Mouse (Mus musculus): ENCODE data around the gene Klk8. TPM values are rescaled to one million over a fixed set of nuclear protein-coding genes. Genes with fewer than 3 reads are reported as not detected.

Klk8 gene
- total RNA-seq (2023): 1 to 10 TPM; 4.9 to 5.3 TPM

GRCm38 (mm10) chr7:43797333-43797769, at the start of gene Klk8:
Klk8 (plus strand) TSS chr7:43797577.

DNA sequence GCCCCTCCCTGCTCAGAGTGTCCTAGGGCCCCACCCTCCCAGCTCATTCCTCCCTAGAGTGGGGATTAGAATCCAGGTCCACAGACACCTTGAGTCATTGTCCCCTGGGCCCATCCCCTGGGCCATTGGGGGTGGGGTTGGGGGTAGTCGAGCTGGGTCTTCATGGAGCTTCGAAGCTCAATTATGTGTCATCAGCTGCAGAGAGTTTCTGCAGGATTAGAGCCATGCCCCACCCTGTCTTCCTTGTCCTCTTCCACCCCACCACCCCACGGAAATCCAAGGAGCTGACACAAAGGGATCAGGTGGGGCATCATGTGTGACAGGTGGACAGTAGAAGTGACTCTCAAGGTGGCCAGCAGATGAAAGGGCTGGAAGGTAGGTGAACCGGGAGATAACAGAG, 28.8 kb upstream of the Klk8 start, which contains the start of gene Klk12:
TSS of gene Klk12 (plus strand) at position 301 of the 400 bp plus-strand sequence.

DNA sequence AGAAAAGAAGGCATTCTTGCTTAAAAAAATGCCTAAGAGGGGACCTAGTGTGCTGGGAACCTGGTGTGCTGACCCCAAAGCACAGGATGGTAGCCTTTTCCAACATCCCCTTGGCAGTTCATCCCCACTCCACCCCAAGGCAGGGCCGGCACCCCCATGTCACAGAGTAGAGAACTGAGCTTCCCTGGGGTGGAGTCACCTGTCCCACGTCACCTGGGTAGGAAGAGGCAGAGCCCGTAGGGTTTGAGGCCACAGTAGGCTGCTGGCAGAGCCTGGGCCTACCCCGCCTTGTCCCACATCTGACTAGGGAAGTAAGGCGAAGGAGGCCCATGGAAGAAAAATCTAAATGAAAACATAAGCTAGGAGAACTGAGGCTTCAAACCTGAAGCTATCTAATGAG, 23.0 kb upstream of the Klk8 start, which contains the start of gene Klk11:
TSS of gene Klk11 (plus strand) at position 241 of the 400 bp plus-strand sequence.

DNA sequence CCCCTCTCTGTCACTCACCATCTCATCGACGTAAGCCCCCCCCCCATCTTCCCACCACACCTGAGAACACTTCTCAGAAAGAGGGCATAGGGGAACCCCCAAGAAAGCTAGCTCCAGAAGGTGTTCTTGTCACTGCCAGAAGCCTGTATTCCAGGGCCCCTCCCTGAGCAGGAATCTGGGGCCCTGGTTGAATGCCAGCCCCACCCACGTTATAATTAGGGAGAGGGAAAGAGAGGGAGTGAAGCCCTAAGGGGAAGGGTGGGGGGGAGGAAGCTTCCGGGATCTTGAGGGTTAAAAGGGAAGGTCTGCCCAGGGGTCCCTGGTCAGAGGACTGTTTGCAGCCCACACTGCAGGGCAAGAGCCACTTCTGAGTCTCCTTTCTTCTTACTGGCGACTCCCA, 16.6 kb upstream of the Klk8 start, which contains the start of gene Klk10:
TSS of gene Klk10 (plus strand) at position 290 of the 400 bp plus-strand sequence.

DNA sequence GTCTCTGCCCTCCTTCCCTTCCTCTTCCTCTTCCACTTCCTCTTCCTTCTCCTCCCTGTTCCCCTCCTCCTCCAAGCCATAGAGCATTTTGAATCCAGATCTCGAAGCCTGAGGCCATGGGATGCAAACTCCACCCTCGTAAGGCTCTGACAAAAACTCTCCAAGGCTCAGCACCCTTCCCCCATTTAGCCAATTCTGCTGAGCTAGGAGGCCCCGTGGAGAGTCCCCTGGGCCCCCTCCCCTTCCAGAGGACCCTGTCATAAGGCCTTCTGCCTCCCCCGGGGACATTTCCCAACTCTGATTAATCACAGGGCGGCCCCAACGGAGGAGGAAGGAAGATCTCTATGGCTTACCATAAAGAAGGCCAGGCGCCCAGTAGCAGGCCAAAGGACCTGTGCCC, 5.8 kb upstream of the Klk8 start, which contains the start of gene Klk9:
TSS of gene Klk9 (plus strand) at position 301 of the 400 bp plus-strand sequence.

GRCm38 (mm10) chr7:43810994-43811393, 13.6 kb downstream of the Klk8 start, which contains the start of gene Klk7:
Klk7 (plus strand) TSS chr7:43811294.

DNA sequence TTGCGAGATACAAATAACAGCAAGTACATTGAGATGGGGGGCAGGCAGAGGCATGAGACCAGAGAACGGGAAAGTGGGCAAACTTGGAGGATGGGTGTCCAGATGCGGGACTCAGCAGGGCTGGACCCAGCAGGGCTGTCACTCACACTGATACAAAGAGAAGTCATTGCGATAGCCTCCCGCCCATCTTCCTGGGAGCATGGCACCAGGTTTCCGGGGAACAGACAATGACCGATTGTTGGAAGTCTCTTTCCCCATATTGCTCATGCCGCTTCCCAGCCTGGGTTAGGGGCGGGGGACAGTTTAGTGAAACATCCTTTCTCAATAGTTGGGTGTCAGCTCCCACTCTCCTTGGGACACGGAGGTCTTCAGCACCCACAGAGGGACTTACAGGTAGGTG, 26.8 kb downstream of the Klk8 start, which contains the start of gene Klk6:
TSS of gene Klk6 (plus strand) at position 301 of the 400 bp plus-strand sequence.

DNA sequence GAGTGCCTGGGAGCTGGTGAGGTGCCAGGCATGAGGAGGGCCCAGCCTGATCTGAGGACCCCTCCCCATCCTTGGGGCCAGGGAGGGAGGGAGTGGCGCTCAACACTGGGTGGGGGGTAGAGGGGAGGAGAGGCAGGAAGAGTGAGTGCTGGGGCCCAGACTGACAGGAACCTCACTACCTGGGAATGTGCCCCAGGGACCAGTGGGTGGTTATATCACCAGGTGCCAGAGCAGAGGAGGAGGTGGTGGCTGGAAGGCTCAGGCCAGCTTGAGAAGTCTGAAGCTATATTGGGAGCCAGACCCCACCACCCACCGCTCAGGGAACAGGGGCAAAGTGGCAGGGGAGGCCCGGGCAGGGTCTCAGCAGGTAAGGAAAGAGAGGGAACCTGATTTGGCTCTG, 44.3 kb downstream of the Klk8 start, which contains the start of gene Klk5:
TSS of gene Klk5 (plus strand) at position 271 of the 400 bp plus-strand sequence.

Other genes starting within 250 kb of the Klk8 start
- 10 to 100 TPM; 10.2 to 11.0 TPM for gene Zfp658, start 235.3 kb upstream of the Klk8 start, total RNA-seq (2023)
- 10 to 100 TPM; 10.5 to 10.7 TPM for gene Zfp719, start 218.0 kb upstream of the Klk8 start, total RNA-seq (2023)
- 1 to 10 TPM in 1 of 2 experiments, not detected in 1; 1.2 TPM for gene Zfp819, start 190.4 kb upstream of the Klk8 start, total RNA-seq (2023)
- not detected for gene Ceacam18, start 162.9 kb upstream of the Klk8 start, total RNA-seq (2023)
- 100 to 1,000 TPM; 128 to 137 TPM for gene Siglece, start 137.4 kb upstream of the Klk8 start, total RNA-seq (2023)
- 1 to 10 TPM; 6.9 to 7.3 TPM for gene Ctu1, start 125.6 kb upstream of the Klk8 start, total RNA-seq (2023)
- not detected for gene Klk14, start 107.2 kb upstream of the Klk8 start, total RNA-seq (2023)
- not detected for gene Klk13, start 85.0 kb upstream of the Klk8 start, total RNA-seq (2023)
- not detected for gene Klk12, start 28.7 kb upstream of the Klk8 start, total RNA-seq (2023)
- gene Klk11, start 23.0 kb upstream of the Klk8 start, total RNA-seq (2023): not detected
- not detected for gene Klk10, start 16.5 kb upstream of the Klk8 start, total RNA-seq (2023)
- not detected for gene Klk9, start 5.7 kb upstream of the Klk8 start, total RNA-seq (2023)
- gene Klk7, start 13.7 kb downstream of the Klk8 start, total RNA-seq (2023): not detected
- not detected for gene Klk6, start 26.9 kb downstream of the Klk8 start, total RNA-seq (2023)
- gene Klk5, start 44.4 kb downstream of the Klk8 start, total RNA-seq (2023): not detected
- gene Klk4, start 83.6 kb downstream of the Klk8 start, total RNA-seq (2023): not detected
- gene Klk15, start 136.2 kb downstream of the Klk8 start, total RNA-seq (2023): not detected
- gene Klk1b8, start 153.1 kb downstream of the Klk8 start, total RNA-seq (2023): not detected
- gene Klk1b1, start 169.2 kb downstream of the Klk8 start, total RNA-seq (2023): not detected
- gene Klk1b9, start 178.5 kb downstream of the Klk8 start, total RNA-seq (2023): not detected
- gene Klk1b11, start 198.3 kb downstream of the Klk8 start, total RNA-seq (2023): not detected
- gene Klk1b26, start 214.6 kb downstream of the Klk8 start, total RNA-seq (2023): not detected